Mouse (Mus musculus): ENCODE measurements around the gene Pde4d. TPM values are rescaled to one million over a fixed set of nuclear protein-coding genes. Genes with fewer than 3 reads are reported as not detected.

The Pde4d gene
- total RNA-seq, 2 experiments from 2014 or later = 284 to 289 TPM

- no peak for DNase-seq (ENCODE audit: low spot score)
Measured at GRCm38 (mm10) chr13:109236047-109236446, 786.3 kb downstream of the Pde4d start.

- no peak for DNase-seq (ENCODE audit: low spot score)
Measured at GRCm38 (mm10) chr13:109238670-109239069, 788.9 kb downstream of the Pde4d start.

GRCm38 (mm10) chr13:109239296-109239695, 789.5 kb downstream of the Pde4d start:
- no peak for DNase-seq (ENCODE audit: low spot score)

DNA sequence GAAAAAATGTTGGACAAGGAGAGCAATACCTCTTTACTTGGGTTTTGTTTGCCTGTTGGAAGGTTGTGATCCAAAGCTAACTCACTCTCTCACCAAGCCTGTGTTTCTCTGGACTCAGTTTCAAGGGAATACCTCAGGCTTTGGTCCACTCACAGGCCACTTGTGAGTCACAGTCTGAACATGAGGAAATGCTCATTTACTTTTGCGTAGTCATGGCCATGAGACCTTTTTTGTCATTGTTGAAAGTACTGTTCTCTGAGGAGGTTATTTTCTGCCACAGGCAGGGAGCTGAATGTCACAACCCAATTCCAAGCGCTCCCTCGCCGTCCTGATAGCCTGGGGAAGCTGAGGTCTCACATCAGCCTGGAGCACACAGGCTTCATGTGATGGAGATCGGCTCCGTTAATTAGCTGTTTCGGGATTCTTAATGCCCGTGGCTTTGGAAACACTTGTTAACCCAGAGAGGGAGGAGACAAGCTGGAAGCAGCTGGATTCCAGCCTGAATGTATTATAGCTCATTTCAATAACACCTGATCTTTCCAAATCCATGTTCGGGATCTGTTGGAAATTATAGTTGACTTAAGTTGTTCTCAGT, 792.8 kb downstream of the Pde4d start:
- DNase-seq (ENCODE audit: low spot score) = no peak

- DNase-seq (ENCODE audit: low spot score) = no peak
Measured at GRCm38 (mm10) chr13:109243160-109243559, 793.4 kb downstream of the Pde4d start.

GRCm38 (mm10) chr13:109247061-109247460, 797.3 kb downstream of the Pde4d start:
- DNase-seq (ENCODE audit: low spot score) = no peak

GRCm38 (mm10) chr13:109249315-109249714, 799.6 kb downstream of the Pde4d start:
- no peak for DNase-seq (ENCODE audit: low spot score)

DNA sequence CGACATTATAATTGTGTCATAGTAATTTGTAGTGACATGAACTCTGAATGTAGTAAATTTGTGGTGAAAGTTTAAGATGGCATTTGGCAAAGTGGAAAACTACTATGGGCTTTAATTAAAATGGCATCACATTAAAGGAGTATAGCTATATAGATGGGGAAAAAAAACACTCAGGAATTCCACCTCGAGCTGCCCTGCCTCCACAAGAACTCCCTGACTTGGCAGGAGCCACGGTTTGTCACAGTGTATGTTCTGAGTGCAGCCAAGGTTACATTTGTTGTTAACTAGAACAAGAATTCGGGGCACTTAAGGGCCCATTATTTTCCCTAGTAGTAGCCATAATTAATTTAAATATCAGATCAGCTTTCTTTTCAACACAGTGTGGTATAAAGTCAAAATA, 805.9 kb downstream of the Pde4d start:
- no peak for DNase-seq (ENCODE audit: low spot score)

DNA sequence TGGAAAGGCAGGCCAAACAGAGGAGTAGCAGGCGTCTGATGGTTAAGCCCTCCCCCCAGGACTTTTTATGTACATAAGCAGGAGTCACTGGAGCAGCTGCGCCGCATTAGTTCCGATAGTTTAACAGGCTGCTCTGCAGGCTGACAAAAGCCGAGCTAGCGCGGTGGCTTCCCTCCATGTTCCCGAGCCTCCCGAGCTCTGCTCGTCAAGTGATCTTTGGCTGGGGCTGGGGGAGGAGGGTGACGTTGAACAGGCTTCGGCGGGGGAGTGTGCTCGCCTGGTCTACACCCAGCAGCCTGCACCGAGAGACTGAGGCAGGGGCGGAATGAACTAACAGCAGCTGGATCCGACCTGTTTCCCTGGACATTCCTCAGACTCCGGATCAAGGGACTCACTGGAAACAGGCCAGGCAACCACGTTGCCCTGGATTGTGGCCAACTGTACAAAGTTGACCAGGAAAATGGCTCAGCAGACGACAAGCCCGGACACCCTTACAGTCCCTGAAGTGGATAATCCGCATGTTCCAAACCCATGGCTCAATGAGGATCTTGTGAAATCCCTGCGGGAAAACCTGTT, 810.6 kb downstream of the Pde4d start:
- DNase-seq (ENCODE audit: low spot score) = peak; percentile 30

- DNase-seq (ENCODE audit: low spot score) = no peak
Measured at GRCm38 (mm10) chr13:109260796-109261516, 811.2 kb downstream of the Pde4d start.

- no peak for DNase-seq (ENCODE audit: low spot score)
Measured at GRCm38 (mm10) chr13:109261642-109262220, 812.0 kb downstream of the Pde4d start.

- no peak for DNase-seq (ENCODE audit: low spot score)
Measured at GRCm38 (mm10) chr13:109262501-109262900, 812.8 kb downstream of the Pde4d start.

- DNase-seq (ENCODE audit: low spot score) = no peak
Measured at GRCm38 (mm10) chr13:109263833-109264232, 814.1 kb downstream of the Pde4d start.

- DNase-seq (ENCODE audit: low spot score) = no peak
Measured at GRCm38 (mm10) chr13:109268253-109268652, 818.5 kb downstream of the Pde4d start.

DNA sequence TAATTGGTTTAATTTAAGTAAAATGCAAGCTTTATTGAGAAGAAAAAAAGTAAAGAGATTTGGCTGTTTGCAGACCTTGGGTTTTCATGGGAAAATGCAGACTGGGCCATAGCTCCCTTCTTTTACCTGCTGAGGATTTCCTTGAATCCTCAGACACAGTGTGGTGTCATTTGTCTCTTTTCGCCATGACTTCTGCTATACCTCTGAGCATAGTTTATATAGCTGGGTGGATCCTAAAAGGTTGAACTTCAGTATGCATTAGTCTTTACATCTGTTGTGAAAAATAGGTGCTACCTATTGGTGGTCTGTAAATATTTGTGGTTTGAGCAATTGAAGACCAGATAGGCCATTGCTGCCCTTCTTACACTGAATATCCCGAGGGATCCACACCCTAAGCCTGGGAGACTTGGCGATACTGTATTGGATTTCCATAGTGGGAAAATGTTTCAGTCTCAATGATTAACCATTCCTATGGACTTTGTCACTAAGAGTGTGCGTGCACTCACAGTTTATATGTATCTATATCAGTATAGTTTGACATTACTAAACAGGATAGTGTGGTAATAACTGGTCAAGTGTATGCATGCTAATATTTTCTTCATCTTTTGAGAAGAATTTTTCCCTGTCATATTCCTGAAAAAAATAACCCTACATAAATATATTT, 819.0 kb downstream of the Pde4d start:
- DNase-seq (ENCODE audit: low spot score) = no peak

GRCm38 (mm10) chr13:109274869-109275268, 825.1 kb downstream of the Pde4d start:
- no peak for DNase-seq (ENCODE audit: low spot score)

- DNase-seq (ENCODE audit: low spot score) = no peak
Measured at GRCm38 (mm10) chr13:109277792-109278191, 828.0 kb downstream of the Pde4d start.

GRCm38 (mm10) chr13:109278504-109278912, 828.8 kb downstream of the Pde4d start:
- DNase-seq (ENCODE audit: low spot score) = no peak

- DNase-seq (ENCODE audit: low spot score) = no peak
Measured at GRCm38 (mm10) chr13:109279211-109279610, 829.5 kb downstream of the Pde4d start.

- no peak for DNase-seq (ENCODE audit: low spot score)
Measured at GRCm38 (mm10) chr13:109280433-109280832, 830.7 kb downstream of the Pde4d start.

- DNase-seq (ENCODE audit: low spot score) = no peak
Measured at GRCm38 (mm10) chr13:109287465-109287864, 837.7 kb downstream of the Pde4d start.

- DNase-seq (ENCODE audit: low spot score) = no peak
Measured at GRCm38 (mm10) chr13:109290922-109291321, 841.2 kb downstream of the Pde4d start.

All from gastrocnemius, adult 18-20 months (tissue).